Mouse (Mus musculus): ENCODE data around the gene Gadd45b.

Gene Gadd45b

GRCm38 (mm10) chr10:80956385-80956784 lies 26.5 kb downstream of the Gadd45b start:
- no peak for DNase-seq (ENCODE audit: low read depth, low spot score)

DNA sequence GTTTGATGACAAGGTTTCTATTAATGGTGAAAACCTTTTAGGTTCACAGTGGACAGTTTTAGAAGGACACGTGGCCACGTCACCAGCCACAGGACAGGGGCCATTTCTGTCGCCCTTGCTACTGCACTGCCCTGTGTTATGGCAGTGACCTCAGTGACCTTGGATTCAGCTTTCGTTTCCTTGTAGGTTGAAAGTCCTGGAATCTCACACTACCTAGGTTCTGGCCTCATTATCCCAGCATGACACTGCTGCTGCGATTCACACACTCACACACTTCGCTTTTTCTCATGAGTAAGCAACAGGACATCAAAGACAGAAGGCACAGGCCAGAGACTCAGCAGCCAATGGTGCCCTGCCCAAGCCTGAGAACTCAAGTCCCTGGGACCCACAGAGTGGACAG lies 27.0 kb downstream of the Gadd45b start:
- DNase-seq (ENCODE audit: low read depth, low spot score): no peak

GRCm38 (mm10) chr10:80957791-80958190 lies 27.9 kb downstream of the Gadd45b start:
- no peak for DNase-seq (ENCODE audit: low read depth, low spot score)

DNA sequence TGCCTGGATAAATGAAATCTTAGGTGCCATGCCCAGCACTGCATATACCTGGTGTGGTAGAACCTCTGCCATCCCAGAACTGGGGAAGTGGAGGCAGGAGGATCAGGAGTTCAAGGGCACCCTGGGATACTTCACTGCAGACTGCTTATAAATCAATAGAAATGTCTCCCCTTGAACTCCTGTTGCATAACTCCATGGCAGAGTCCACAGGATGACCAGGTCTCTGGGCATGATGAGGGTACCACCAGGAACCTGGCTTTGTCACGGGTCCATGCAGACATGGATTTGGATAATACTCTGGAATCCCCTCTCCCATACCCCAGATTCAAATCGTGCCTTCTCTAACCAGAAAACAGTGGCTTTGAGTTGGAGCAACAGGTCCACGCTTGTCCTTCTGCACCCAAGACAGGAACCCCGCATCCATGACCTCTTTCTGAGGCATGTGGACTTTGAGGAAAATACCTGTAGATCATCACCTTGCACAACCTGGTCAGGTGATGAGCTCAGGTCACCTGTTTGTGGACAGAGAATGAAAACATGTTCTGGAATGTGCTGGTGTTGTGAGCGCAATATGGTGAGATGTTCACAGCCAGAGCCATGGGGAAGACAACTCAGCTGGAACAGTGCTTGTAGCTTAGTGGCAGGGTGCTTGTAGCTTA lies 29.2 kb downstream of the Gadd45b start:
- no peak for DNase-seq (ENCODE audit: low read depth, low spot score)

DNA sequence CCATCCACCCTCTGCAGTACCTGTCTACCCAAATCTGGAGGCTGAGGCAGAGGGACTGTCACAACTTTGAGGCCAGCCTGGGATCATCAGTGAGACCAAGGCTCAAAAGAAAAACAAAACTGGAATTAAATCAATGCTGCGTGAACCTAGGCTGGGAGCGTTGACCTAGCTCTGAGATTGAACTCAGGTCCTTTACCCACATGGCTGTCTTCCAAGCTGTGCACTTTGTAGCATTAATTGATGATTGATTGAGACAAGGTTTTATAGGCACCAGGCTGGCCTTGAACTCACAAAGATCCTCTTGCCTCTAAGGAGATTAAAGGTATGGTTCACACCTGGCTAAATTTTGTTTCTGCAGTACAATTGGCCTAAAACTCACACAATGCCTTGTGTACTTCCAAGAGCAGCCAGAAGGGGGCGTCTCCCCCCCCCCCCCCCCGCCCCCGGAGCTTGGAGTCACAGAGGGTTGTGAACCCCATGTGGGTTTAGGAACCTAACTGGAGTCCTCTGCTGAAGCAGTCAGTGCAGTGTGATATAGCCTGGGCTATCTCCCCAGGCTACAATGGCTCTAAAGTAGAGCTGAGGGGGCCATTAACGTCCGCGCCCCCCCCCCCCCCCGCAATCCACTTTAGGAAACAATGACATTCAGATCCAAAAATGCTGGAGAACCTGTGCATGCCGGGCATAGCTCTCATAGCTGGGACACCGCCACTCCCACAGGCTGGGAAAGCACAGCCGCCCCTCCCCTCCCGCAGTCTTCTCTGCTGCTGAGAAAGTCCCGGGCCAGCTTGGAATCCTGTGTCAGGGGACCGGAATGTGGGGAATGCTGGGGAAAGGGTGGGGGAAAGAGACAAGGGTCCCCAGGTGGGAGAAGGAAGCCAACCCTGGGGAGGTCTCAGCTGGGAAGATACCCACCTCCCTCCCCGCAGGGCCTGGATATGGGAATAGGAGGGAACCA lies 31.0 kb downstream of the Gadd45b start:
- DNase-seq (ENCODE audit: low read depth, low spot score): peak; percentile 87

- no peak for DNase-seq (ENCODE audit: low read depth, low spot score)
Measured at GRCm38 (mm10) chr10:80962051-80962472, 32.2 kb downstream of the Gadd45b start.

DNA sequence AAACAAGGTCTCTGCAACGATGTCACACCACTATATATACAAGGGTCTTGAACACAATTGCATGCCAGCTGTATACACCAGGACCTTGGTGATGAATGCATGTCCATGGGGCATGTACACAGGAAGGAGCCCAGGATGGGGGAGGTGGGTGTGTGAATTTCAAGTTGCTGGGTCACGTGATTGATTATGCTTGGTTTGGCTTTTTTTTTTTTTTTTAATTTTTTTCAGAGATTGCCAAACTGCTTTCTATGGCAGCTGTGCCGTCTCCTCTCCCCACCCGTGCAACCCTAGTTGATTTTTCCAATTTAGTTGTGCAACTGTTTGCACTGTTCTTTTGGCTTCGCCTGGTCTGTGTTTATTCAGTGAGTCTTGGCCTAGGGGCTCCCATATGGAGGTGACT lies 32.7 kb downstream of the Gadd45b start:
- no peak for DNase-seq (ENCODE audit: low read depth, low spot score)

GRCm38 (mm10) chr10:80963031-80963975 lies 33.4 kb downstream of the Gadd45b start:
- DNase-seq (ENCODE audit: low read depth, low spot score): no peak

DNA sequence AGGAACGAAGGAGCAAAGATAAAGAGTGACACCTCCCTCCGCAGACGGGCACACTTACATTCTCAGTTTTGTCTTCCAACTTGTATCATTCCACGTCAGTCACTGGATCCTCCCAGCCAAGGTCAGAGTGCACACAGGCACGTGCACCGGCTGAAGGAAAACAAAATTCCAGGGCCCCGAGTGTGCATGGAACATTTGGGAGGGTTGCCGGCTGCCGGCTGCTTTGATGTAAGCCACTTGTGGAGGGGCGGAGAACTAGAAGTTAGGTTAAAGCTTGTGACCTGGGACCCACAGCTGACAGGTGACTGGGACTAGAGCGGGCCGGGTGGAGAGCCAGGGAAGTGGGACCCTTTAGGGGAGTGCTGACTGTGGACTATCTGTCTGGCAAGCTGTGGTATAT lies 36.4 kb downstream of the Gadd45b start:
- no peak for DNase-seq (ENCODE audit: low read depth, low spot score)

DNA sequence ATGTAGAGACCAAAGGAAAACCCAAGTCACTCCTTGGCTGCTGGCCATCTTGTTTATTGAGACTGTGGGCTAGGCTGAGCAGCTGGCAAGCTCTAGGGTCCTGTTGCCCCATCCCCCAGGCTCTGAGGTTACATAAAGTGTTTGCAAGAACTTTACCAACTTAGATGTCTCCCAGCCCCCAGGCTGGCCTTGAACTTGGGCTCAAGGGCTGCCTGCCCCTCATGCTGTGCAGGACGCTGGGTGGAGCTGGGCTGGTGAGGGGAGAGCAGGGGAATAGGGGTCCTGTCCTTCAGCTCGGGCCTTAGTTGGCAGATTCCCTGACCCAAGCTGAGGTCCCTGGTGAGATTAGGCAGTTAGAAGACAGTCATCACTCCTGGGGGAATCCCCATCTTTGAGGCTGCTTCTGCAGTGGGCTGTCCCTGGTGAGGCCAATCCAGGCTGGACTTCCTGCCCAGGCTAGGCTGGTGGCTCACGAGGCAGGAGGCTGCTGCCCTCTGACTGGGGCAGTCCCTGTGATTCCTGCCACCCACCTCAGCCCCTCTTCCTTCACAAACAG lies 37.3 kb downstream of the Gadd45b start:
- DNase-seq (ENCODE audit: low read depth, low spot score): no peak

GRCm38 (mm10) chr10:80968106-80968505 lies 38.2 kb downstream of the Gadd45b start:
- no peak for DNase-seq (ENCODE audit: low read depth, low spot score)

GRCm38 (mm10) chr10:80969298-80969697 lies 39.4 kb downstream of the Gadd45b start:
- no peak for DNase-seq (ENCODE audit: low read depth, low spot score)

- DNase-seq (ENCODE audit: low read depth, low spot score): no peak
Measured at GRCm38 (mm10) chr10:80970159-80970558, 40.3 kb downstream of the Gadd45b start.

DNA sequence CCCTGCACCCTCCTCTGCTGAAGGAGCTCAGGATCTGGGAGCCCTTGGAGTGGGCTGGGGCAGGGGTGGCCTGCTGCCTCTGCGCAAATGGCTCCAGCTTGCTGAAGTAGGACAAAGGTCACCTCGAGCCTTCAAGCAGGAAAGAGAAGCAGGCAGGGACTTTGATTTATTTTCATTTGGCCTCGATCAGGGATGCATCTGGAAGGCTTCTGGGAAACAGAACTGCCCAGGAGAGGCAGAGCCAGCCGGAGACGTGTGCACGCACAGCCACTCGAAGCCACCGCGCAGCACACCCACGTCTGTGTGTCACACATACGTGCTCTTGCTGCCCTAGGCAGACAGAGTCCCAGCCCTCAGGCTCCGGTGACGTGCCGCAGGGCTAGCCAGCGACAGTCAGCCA lies 41.7 kb downstream of the Gadd45b start:
- DNase-seq (ENCODE audit: low read depth, low spot score): no peak

DNA sequence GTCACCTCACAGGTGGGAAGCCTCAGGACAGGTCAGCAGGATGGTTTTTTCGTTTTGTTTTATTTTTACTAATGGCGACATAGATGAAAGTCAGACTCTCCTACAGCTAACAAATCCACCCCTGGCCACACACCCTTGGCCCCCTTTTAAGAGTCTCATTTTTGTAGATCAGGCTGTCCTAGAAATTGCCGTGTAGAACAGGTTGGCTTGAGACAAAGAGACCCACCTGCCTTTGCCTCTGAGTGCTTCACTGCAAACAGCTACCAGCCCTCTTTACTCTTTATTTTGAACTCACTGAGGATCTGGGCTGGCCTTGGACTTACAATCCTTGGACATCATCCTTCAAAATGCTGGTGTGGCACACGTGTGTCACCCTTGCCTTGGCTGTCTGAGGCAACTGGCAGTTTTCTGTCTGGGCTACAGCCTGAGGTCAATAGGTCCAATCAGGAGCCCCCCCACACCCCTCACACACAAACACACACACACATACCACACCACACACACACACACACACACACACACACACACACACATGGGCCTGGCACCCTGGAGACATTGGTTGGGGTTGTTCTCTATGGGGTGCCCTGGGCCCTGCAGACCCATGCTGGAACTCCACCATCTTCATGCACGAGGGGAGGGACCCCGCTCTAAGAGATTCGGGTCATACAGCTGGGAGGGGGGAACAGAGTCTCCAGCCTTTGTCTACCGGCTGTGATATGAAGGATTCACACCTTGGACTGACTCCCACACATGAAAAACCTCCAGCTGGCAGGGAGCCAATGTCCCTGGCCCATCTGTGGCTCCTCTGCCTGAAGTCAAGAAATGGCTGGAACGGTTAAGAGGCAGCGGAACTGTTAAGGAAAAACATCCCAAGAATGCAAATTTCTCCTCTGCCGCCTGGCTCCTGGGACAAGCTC lies 42.5 kb downstream of the Gadd45b start:
- peak; percentile 33 for DNase-seq (ENCODE audit: low read depth, low spot score)

- no peak for DNase-seq (ENCODE audit: low read depth, low spot score)
Measured at GRCm38 (mm10) chr10:80973722-80974121, 43.8 kb downstream of the Gadd45b start.

GRCm38 (mm10) chr10:80975478-80975877 lies 45.6 kb downstream of the Gadd45b start:
- DNase-seq (ENCODE audit: low read depth, low spot score): no peak

- no peak for DNase-seq (ENCODE audit: low read depth, low spot score)
Measured at GRCm38 (mm10) chr10:80981564-80982112, 51.8 kb downstream of the Gadd45b start.

Data from mesoderm, embryonic 11.5 days (tissue).